Mouse (Mus musculus) liver, embryonic 14.5 days (tissue): ENCODE results near the gene Myl12a. TPM values are rescaled to one million over a fixed set of nuclear protein-coding genes. Genes with fewer than 3 reads are reported as not detected.
A peak's percentile ranks its signal among the peaks of the same experiment; 100 is the strongest.

ENCODE experiments used
- ATAC-seq: fragments of 200-750 bp; cut with Nextera tagmentation; 2 replicates; pipeline ENCODE4 v1.8.0; 2017; ENCODE audit warnings: moderate number of reproducible peaks, mild to moderate bottlenecking, moderate library complexity; ENCODE audit not compliant: insufficient read depth
- DNase-seq, 3 experiments: peaks; one replicate each; pipeline ENCODE4 v3.0.0-alpha.2; 2012 to 2013; ENCODE audit warnings: low read depth in 3 of 3, low spot score in 3 of 3
- H3K27ac ChIP-seq: fragments of 300-500 bp; sonication (generic); 2 replicates; pipeline ENCODE4 v1.5.1; 2014; ENCODE audit warnings: moderate library complexity, mild to moderate bottlenecking, control low read depth, inconsistent platforms
- H3K27me3 ChIP-seq: fragments of 300-500 bp; sonication (generic); 2 replicates; pipeline ENCODE4 v1.6.1; 2014; ENCODE audit warnings: mild to moderate bottlenecking, low read length, moderate library complexity; ENCODE audit not compliant: control insufficient read depth, insufficient read depth
- H3K36me3 ChIP-seq: fragments of 300-500 bp; sonication (generic); replicated peaks from 2 replicates; pipeline ENCODE4 v1.6.1; 2014; ENCODE audit warnings: low read depth; ENCODE audit not compliant: control insufficient read depth, insufficient read depth
- H3K4me1 ChIP-seq, 2 experiments: fragments of 200-500 bp in 1 of 2; fragments of 300-500 bp in 1 of 2; sonication (generic) in 1 of 2; replicated peaks; 2 replicates each; pipeline ENCODE4 v1.6.1; 2012 to 2014; ENCODE audit warnings: antibody characterized with exemption in 1 of 2, inconsistent platforms in 1 of 2, low read length in 1 of 2; ENCODE audit not compliant: control insufficient read depth in 2 of 2, insufficient read depth in 2 of 2
- H3K4me2 ChIP-seq: fragments of 300-500 bp; sonication (generic); 2 replicates; pipeline ENCODE4 v1.6.1; 2014; ENCODE audit warnings: low read depth, mild to moderate bottlenecking, control low read depth, moderate library complexity
- H3K4me3 ChIP-seq, 2 experiments: fragments of 200-500 bp in 1 of 2; fragments of 300-500 bp in 1 of 2; sonication (generic) in 1 of 2; 2 replicates each; pipeline ENCODE4 v1.5.1; 2012 to 2014; ENCODE audit warnings: low read depth in 2 of 2, low read length in 2 of 2, mild to moderate bottlenecking in 2 of 2, control low read depth in 1 of 2, inconsistent platforms in 1 of 2, moderate library complexity in 1 of 2; ENCODE audit not compliant: insufficient read depth in 1 of 2
- H3K9ac ChIP-seq: fragments of 300-500 bp; sonication (generic); replicated peaks from 2 replicates; pipeline ENCODE4 v1.6.1; 2014; ENCODE audit warnings: mild to moderate bottlenecking, control low read depth, moderate library complexity
- H3K9me3 ChIP-seq: fragments of 300-500 bp; sonication (generic); 2 replicates; pipeline ENCODE4 v1.6.1; 2016; ENCODE audit warnings: low read length, mixed read lengths; ENCODE audit not compliant: control insufficient read depth
- CTCF ChIP-seq: IDR thresholded peaks from 2 replicates; pipeline ENCODE4 v1.5.1; 2016; ENCODE audit warnings: antibody characterized with exemption, low read depth, control low read depth
- EP300 ChIP-seq: IDR thresholded peaks from 2 replicates; pipeline ENCODE4 v1.6.1; 2016; ENCODE audit warnings: antibody characterized with exemption, low read depth
- WGBS: fragments of 180-500 bp; shearing (Covaris S2); extraction: QIAGEN DNeasy Blood & Tissue Kit; methylation state at CpG from one replicate; pipeline ENCODE4 v1.1.7; 2014; ENCODE audit not compliant: insufficient replicate concordance; 5-methylcytosine and 5-hydroxymethylcytosine counted together
- polyA plus RNA-seq, 2 experiments: library from polyadenylated mRNA; depleted of rRNA in 1 of 2; stranded (reverse) in 1 of 2; unstranded in 1 of 2; fragments of >200 nt; fragmentation: Nextera tagmentation in 1 of 2; extraction: Ambion mirVana in 1 of 2; gene quantifications; 2 replicates each; pipeline versions ENCODE4 v1.2.1 to v1.2.3; 2012 to 2014

The Myl12a gene
- polyA plus RNA-seq (2012; rRNA removed), result 92.3 and 92.7 TPM in 2 replicates
- polyA plus RNA-seq (2014; fragmentation: Nextera tagmentation; extraction: Ambion mirVana), result 163 and 165 TPM in 2 replicates

GRCm38 (mm10) chr17:71002744-71003094 lies at the start of gene Myl12a:
Myl12a (minus strand) TSS chr17:71002878.
- peaks cover 2% of the 10 kb centered on the region; the same call in 1 of the 2 replicates for H3K36me3 ChIP-seq
- ATAC-seq (peak; percentile 40), DNase-seq (no peak)
- peak within 1 kb of the TSS; percentile 91 for H3K4me2 ChIP-seq
- no peaks in the 10 kb centered on the region for H3K9me3 ChIP-seq
- H3K27me3 ChIP-seq, result no peaks in the 10 kb centered on the region
- no peak for TF ChIP-seq EP300
- TF ChIP-seq CTCF, result no peak
- H3K4me3 ChIP-seq, result peak within 1 kb of the TSS; percentile 73 to 78
- peak within 1 kb of the TSS; percentile 89 for H3K27ac ChIP-seq
- 16% methylated on average over 14 of the region's 14 CpGs for WGBS
- H3K4me1 ChIP-seq, result peaks cover 13 to 27% of the 10 kb centered on the region in 2 experiments
- H3K9ac ChIP-seq, result peak within 1 kb of the TSS; percentile 96

DNA sequence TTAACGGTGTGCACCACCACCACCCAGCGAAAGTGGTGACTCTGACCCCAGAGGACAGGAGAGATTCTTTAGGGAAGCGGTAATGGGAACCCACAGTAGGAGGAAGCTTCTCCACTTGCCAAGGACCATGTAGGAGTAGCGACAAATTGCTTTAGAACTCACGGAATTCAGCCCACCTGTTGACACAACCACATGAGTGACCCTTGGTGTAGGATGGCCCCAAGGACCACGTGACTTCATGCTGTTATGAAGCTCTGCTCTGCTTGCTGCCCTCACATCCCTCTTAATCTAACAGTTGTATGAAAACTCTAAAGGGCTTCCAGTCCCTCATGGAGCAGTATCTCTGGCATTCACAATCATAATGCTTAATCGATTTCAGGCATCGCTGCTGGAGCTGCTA lies 46.6 kb upstream of the Myl12a start:
- 68% methylated on average over 8 of the region's 8 CpGs for WGBS
- H3K9ac ChIP-seq, result no peak overlapping the region
- H3K27me3 ChIP-seq, result no peaks in the 10 kb centered on the region
- no peak overlapping the region for H3K4me2 ChIP-seq
- H3K4me3 ChIP-seq, result no peak overlapping the region
- DNase-seq, result no peak
- peaks cover 0 to 5% of the 10 kb centered on the region in 2 experiments; a peak in 1 of 4 replicates for H3K4me1 ChIP-seq
- no peak for TF ChIP-seq EP300
- no peak for TF ChIP-seq CTCF
- H3K27ac ChIP-seq, result no peak overlapping the region
- ATAC-seq, result no peak
- no peaks in the 10 kb centered on the region for H3K36me3 ChIP-seq
- no peaks in the 10 kb centered on the region for H3K9me3 ChIP-seq

GRCm38 (mm10) chr17:71046856-71047255 lies 44.2 kb upstream of the Myl12a start:
- Histone ChIP-seq H3K4me1 (no peaks in the 10 kb centered on the region), H3K27me3 (no peaks in the 10 kb centered on the region), H3K36me3 (no peaks in the 10 kb centered on the region), H3K4me3 (no peak overlapping the region), H3K4me2 (no peak overlapping the region), H3K9me3 (no peaks in the 10 kb centered on the region), H3K27ac (no peak overlapping the region), H3K9ac (no peak overlapping the region)
- no peak for TF ChIP-seq EP300
- TF ChIP-seq CTCF, result no peak
- ATAC-seq, result no peak
- no peak for DNase-seq
- WGBS, result 77% methylated on average over 4 of the region's 4 CpGs

GRCm38 (mm10) chr17:71045591-71045990 lies 42.9 kb upstream of the Myl12a start:
- WGBS, result 80% methylated on average over 9 of the region's 9 CpGs
- H3K27me3 ChIP-seq, result no peaks in the 10 kb centered on the region
- H3K4me3 ChIP-seq, result no peak overlapping the region
- no peaks in the 10 kb centered on the region for H3K9me3 ChIP-seq
- no peaks in the 10 kb centered on the region for H3K4me1 ChIP-seq
- H3K9ac ChIP-seq, result no peak overlapping the region
- DNase-seq, result no peak
- no peaks in the 10 kb centered on the region for H3K36me3 ChIP-seq
- H3K4me2 ChIP-seq, result no peak overlapping the region
- no peak for TF ChIP-seq CTCF
- TF ChIP-seq EP300, result no peak
- H3K27ac ChIP-seq, result no peak overlapping the region
- no peak for ATAC-seq

GRCm38 (mm10) chr17:71042645-71043044 lies 40.0 kb upstream of the Myl12a start:
- H3K27me3 ChIP-seq, result no peaks in the 10 kb centered on the region
- H3K4me3 ChIP-seq, result no peak overlapping the region
- H3K4me1 ChIP-seq, result no peaks in the 10 kb centered on the region
- H3K9ac ChIP-seq, result no peak overlapping the region
- ATAC-seq, result no peak
- TF ChIP-seq CTCF, result peak; percentile 60; the same call in 1 of the 2 replicates
- no peak for TF ChIP-seq EP300
- no peaks in the 10 kb centered on the region for H3K9me3 ChIP-seq
- no peak overlapping the region for H3K4me2 ChIP-seq
- no peaks in the 10 kb centered on the region for H3K36me3 ChIP-seq
- no peak overlapping the region for H3K27ac ChIP-seq
- 53% methylated on average over 1 of the region's 1 CpGs for WGBS
- DNase-seq, result no peak

GRCm38 (mm10) chr17:71040582-71040880 lies 37.9 kb upstream of the Myl12a start:
- Histone ChIP-seq H3K27ac (no peak overlapping the region), H3K27me3 (no peaks in the 10 kb centered on the region), H3K4me3 (no peak overlapping the region), H3K9me3 (no peaks in the 10 kb centered on the region), H3K4me1 (no peaks in the 10 kb centered on the region), H3K4me2 (no peak overlapping the region), H3K36me3 (no peaks in the 10 kb centered on the region), H3K9ac (no peak overlapping the region)
- DNase-seq (no peak), ATAC-seq (no peak)
- 26% methylated on average over 5 of the region's 5 CpGs for WGBS
- no peak for TF ChIP-seq CTCF
- no peak for TF ChIP-seq EP300
